ENCODE assay signal across 24 mouse cellular contexts in genomic region chr13:57070479-57070878, GRCm38 (mm10).
"Had no signal": no experiment of that assay in that cellular context is flagged by ENCODE, and none has a peak within 500 bp of the region (broad histone marks: within the 10 kb centered on the region; RNA-seq: fewer than 3 reads in every experiment).

No protein-coding gene starts in this region.

- H3K9me3 ChIP-seq: hindbrain, embryonic 10.5 days; hindbrain, embryonic 13.5 days; hindbrain, embryonic 15.5 days; kidney, embryonic 15.5 days; limb, embryonic 10.5 days; liver, embryonic 13.5 days; liver, embryonic 15.5 days had no signal

- DNase-seq: gastrocnemius, adult 2 months; gastrocnemius, postnatal 10 days; gastrocnemius, postnatal 25 days; heart, adult 18-20 months; heart, postnatal 10 days; heart, postnatal 4 days; kidney, adult 11 months; kidney, adult 2 months; kidney, adult 9 months; kidney, postnatal 14 days; kidney, postnatal 4 days; liver; liver, embryonic 13.5 days had no signal

- H3K27ac ChIP-seq: gastrocnemius, adult 2 months; hindbrain, embryonic 10.5 days; hindbrain, embryonic 13.5 days; hindbrain, embryonic 15.5 days; hindbrain, postnatal 0 days; kidney, embryonic 15.5 days; kidney, postnatal 0 days; layer of hippocampus, adult 2 months; limb, embryonic 10.5 days; limb, embryonic 12.5 days; liver, embryonic 13.5 days; liver, embryonic 15.5 days had no signal

- H3K4me1 ChIP-seq: heart, embryonic 12.5 days; hindbrain, embryonic 10.5 days; hindbrain, embryonic 13.5 days; hindbrain, embryonic 15.5 days; kidney, embryonic 15.5 days; limb, embryonic 10.5 days; limb, embryonic 12.5 days; liver, embryonic 13.5 days; liver, embryonic 15.5 days had no signal

- H3K9ac ChIP-seq: heart, embryonic 12.5 days; hindbrain, embryonic 13.5 days; hindbrain, embryonic 15.5 days; kidney, embryonic 15.5 days; limb, embryonic 12.5 days; liver, embryonic 13.5 days; liver, embryonic 15.5 days had no signal

- H3K4me3 ChIP-seq: gastrocnemius, adult 2 months; heart, embryonic 12.5 days; hindbrain, embryonic 10.5 days; hindbrain, embryonic 13.5 days; hindbrain, embryonic 15.5 days; kidney, embryonic 15.5 days; layer of hippocampus, adult 2 months; limb, embryonic 10.5 days; limb, embryonic 12.5 days; liver, embryonic 13.5 days; liver, embryonic 15.5 days had no signal

- H3K36me3 ChIP-seq: heart, embryonic 12.5 days; hindbrain, embryonic 10.5 days; hindbrain, embryonic 13.5 days; hindbrain, embryonic 15.5 days; kidney, embryonic 15.5 days; limb, embryonic 10.5 days; limb, embryonic 12.5 days; liver, embryonic 13.5 days; liver, embryonic 15.5 days had no signal
